ENCODE assay signal across 8 mouse cellular contexts in genomic region chr4:139379719-139380118, GRCm38 (mm10). TPM values are rescaled to one million over a fixed set of nuclear protein-coding genes. Genes with fewer than 3 reads are reported as not detected.
DNase-seq lines count a peak whose midpoint lies in the region; ATAC-seq and TF ChIP-seq lines count a peak whose summit lies in the region.

No protein-coding gene starts in this region.

- no peaks in the 10 kb centered on the region for H3K27me3 ChIP-seq in heart, embryonic 15.5 days
- no peaks in the 10 kb centered on the region for H3K27me3 ChIP-seq in forebrain, embryonic 11.5 days (ENCODE audit: control insufficient read depth, insufficient read depth, low read length)
- no peaks in the 10 kb centered on the region for H3K27me3 ChIP-seq in liver, embryonic 14.5 days (ENCODE audit: control insufficient read depth, insufficient read depth, low read length)

- peaks cover 23% of the 10 kb centered on the region for H3K4me1 ChIP-seq in heart, embryonic 15.5 days (replicated peaks)
- H3K4me1 ChIP-seq in ES-E14 (ENCODE audit: control insufficient read depth in 2 of 2, insufficient read depth in 2 of 2, low read length in 2 of 2, poor library complexity in 1 of 2), result peaks cover 0 to 2% of the 10 kb centered on the region in 2 experiments; a peak in 1 of 4 replicates
- no peaks in the 10 kb centered on the region; the same call in 1 of the 2 replicates for H3K4me1 ChIP-seq in forebrain, embryonic 11.5 days (replicated peaks; ENCODE audit: control insufficient read depth, insufficient read depth, low read length)
- peaks cover 16 to 19% of the 10 kb centered on the region in 2 experiments for H3K4me1 ChIP-seq in liver, embryonic 14.5 days (replicated peaks; ENCODE audit: control insufficient read depth in 2 of 2, insufficient read depth in 2 of 2, low read length in 1 of 2)

- in situ Hi-C loops in ES-E14 (cut with MboI; ENCODE audit: low sequenced_read_pairs in 2 of 2, unreplicated experiment in 2 of 2), result no loop called here

- H3K4me3 ChIP-seq in heart, embryonic 15.5 days, result peak overlapping the region; percentile 88
- peak overlapping the region; percentile 72 to 78 for H3K4me3 ChIP-seq in ES-E14 (ENCODE audit: insufficient read depth in 1 of 2, low read depth in 1 of 2, low read length in 2 of 2, poor library complexity in 1 of 2, severe bottlenecking in 1 of 2)
- peak overlapping the region; percentile 97 for H3K4me3 ChIP-seq in forebrain, embryonic 11.5 days (ENCODE audit: low read depth, low read length)
- H3K4me3 ChIP-seq in liver, embryonic 14.5 days (ENCODE audit: insufficient read depth in 1 of 2, low read depth in 2 of 2, low read length in 2 of 2), result peak overlapping the region; percentile 90 to 94

- peak overlapping the region; percentile 82 for H3K4me2 ChIP-seq in heart, embryonic 15.5 days
- H3K4me2 ChIP-seq in forebrain, embryonic 11.5 days (ENCODE audit: low read depth, low read length, severe bottlenecking), result peak overlapping the region; percentile 74
- peak overlapping the region; percentile 85 for H3K4me2 ChIP-seq in liver, embryonic 14.5 days (ENCODE audit: low read depth)

- H3K36me3 ChIP-seq in heart, embryonic 15.5 days, result peaks cover 24% of the 10 kb centered on the region
- peaks cover 19% of the 10 kb centered on the region for H3K36me3 ChIP-seq in ES-E14 (ENCODE audit: control insufficient read depth, insufficient read depth, low read length, poor library complexity, severe bottlenecking)
- no peaks in the 10 kb centered on the region; the same call in 1 of the 2 replicates for H3K36me3 ChIP-seq in forebrain, embryonic 11.5 days (ENCODE audit: control insufficient read depth, insufficient read depth, low read length)
- H3K36me3 ChIP-seq in liver, embryonic 14.5 days (replicated peaks; ENCODE audit: control insufficient read depth, insufficient read depth, low read depth), result peaks cover 15% of the 10 kb centered on the region

- TF ChIP-seq CTCF in liver, embryonic 14.5 days (IDR thresholded peaks at IDR 0.05; ENCODE audit: low read depth), result no peak

- H3K27ac ChIP-seq in heart, embryonic 15.5 days, result peak overlapping the region; percentile 85
- H3K27ac ChIP-seq in ES-E14 (ENCODE audit: insufficient read depth, low read depth, low read length, poor library complexity, severe bottlenecking), result peak overlapping the region; percentile 72; the same call in 1 of the 2 replicates
- H3K27ac ChIP-seq in forebrain, embryonic 11.5 days (ENCODE audit: low read depth, low read length), result peak overlapping the region; percentile 66; the same call in 1 of the 2 replicates
- peak overlapping the region; percentile 78 for H3K27ac ChIP-seq in liver, embryonic 14.5 days

- H3K9me3 ChIP-seq in heart, embryonic 15.5 days (replicated peaks), result no peaks in the 10 kb centered on the region
- H3K9me3 ChIP-seq in ES-E14 (ENCODE audit: control insufficient read depth, insufficient read depth, low read depth, low read length), result no peaks in the 10 kb centered on the region
- H3K9me3 ChIP-seq in forebrain, embryonic 11.5 days (ENCODE audit: control insufficient read depth, low read length), result no peaks in the 10 kb centered on the region
- H3K9me3 ChIP-seq in liver, embryonic 14.5 days (ENCODE audit: control insufficient read depth, low read length), result no peaks in the 10 kb centered on the region

- no peak for DNase-seq in heart, adult 11 months
- DNase-seq in ES-E14 (ENCODE audit: low read depth, low spot score), result no peak
- no peak for DNase-seq in forebrain, embryonic 11.5 days (ENCODE audit: low spot score)
- no peak for DNase-seq in liver, embryonic 14.5 days (ENCODE audit: low read depth in 3 of 3, low spot score in 3 of 3)
- DNase-seq in left cerebral cortex, adult 8-10 months (ENCODE audit: low spot score in 2 of 2), result no peak
- no peak for DNase-seq in left cerebral cortex, adult 11 months (ENCODE audit: low spot score)
- DNase-seq in cerebellum, postnatal 25 days, result no peak

- no peak for TF ChIP-seq EP300 in liver, embryonic 14.5 days (IDR thresholded peaks at IDR 0.05; ENCODE audit: low read depth)

- H3K9ac ChIP-seq in heart, embryonic 15.5 days, result peak overlapping the region; percentile 83
- H3K9ac ChIP-seq in ES-E14 (ENCODE audit: insufficient read depth, low read depth, low read length, poor library complexity, severe bottlenecking), result peak overlapping the region; percentile 92
- peak overlapping the region; percentile 88 for H3K9ac ChIP-seq in forebrain, embryonic 11.5 days (ENCODE audit: low read length)
- H3K9ac ChIP-seq in liver, embryonic 14.5 days (replicated peaks), result peak overlapping the region; percentile 89

- 12% methylated on average over 8 of the region's 8 CpGs for WGBS in heart, embryonic 15.5 days
- 15% methylated on average over 8 of the region's 8 CpGs for WGBS in forebrain, embryonic 11.5 days
- 6% methylated on average over 8 of the region's 8 CpGs for WGBS in liver, embryonic 14.5 days (ENCODE audit: insufficient replicate concordance)

- ATAC-seq in heart, embryonic 15.5 days (replicated peaks; ENCODE audit: insufficient number of reproducible peaks, insufficient read depth, low FRiP score, low read depth), result no peak
- ATAC-seq in forebrain, embryonic 11.5 days (replicated peaks; ENCODE audit: low FRiP score), result no peak; the same call in 1 of the 2 replicates
- no peak for ATAC-seq in liver, embryonic 14.5 days (ENCODE audit: insufficient read depth)

TF ChIP-seq in ES-E14, 5 proteins besides CTCF, POLR2A, EP300 and RAD21:
- no peak for TF ChIP-seq CHD2 (IDR thresholded peaks at IDR 0.05; ENCODE audit: low read depth, low read length)
- no peak for TF ChIP-seq MAFK (IDR thresholded peaks at IDR 0.05; ENCODE audit: insufficient read depth, low read depth, low read length)
- TF ChIP-seq HCFC1 (IDR thresholded peaks at IDR 0.05; ENCODE audit: borderline replicate concordance, insufficient read depth, low read length), result no peak
- no peak for TF ChIP-seq ZC3H11A (IDR thresholded peaks at IDR 0.05; ENCODE audit: borderline replicate concordance, low read depth, low read length)
- TF ChIP-seq ZNF384 (IDR thresholded peaks at IDR 0.05; ENCODE audit: low read depth, low read length), result no peak

RNA-seq across cellular contexts. Expression of gene Ubr4, which starts 27.3 kb away (rescaled TPM):
- 49.1 and 65.6 TPM in 2 replicates for polyA plus RNA-seq in heart, embryonic 15.5 days (2015; fragmentation: Nextera tagmentation; extraction: Ambion mirVana)
- total RNA-seq in ES-E14 (2012; rRNA removed), result 199 and 224 TPM in 2 replicates
- polyA plus RNA-seq in forebrain, embryonic 11.5 days (2014; fragmentation: Nextera tagmentation; extraction: Ambion mirVana), result 100 and 106 TPM in 2 replicates
- 55.5 and 58.9 TPM in 2 replicates for polyA plus RNA-seq in liver, embryonic 14.5 days (2012; rRNA removed)
- 34.0 and 38.9 TPM in 2 replicates for polyA plus RNA-seq in liver, embryonic 14.5 days (2014; fragmentation: Nextera tagmentation; extraction: Ambion mirVana)
- total RNA-seq in left cerebral cortex, adult 8-10 months (2022), result 100 to 1,000 TPM; 149 to 211 (median 162) TPM

RNA-seq across cellular contexts. Expression of gene Emc1, which starts 27.3 kb away (rescaled TPM):
- polyA plus RNA-seq in heart, embryonic 15.5 days (2015; fragmentation: Nextera tagmentation; extraction: Ambion mirVana), result 35.4 and 40.1 TPM in 2 replicates
- total RNA-seq in ES-E14 (2012; rRNA removed), result 88.0 and 136 TPM in 2 replicates
- 30.2 and 31.9 TPM in 2 replicates for polyA plus RNA-seq in forebrain, embryonic 11.5 days (2014; fragmentation: Nextera tagmentation; extraction: Ambion mirVana)
- 9.4 and 10.6 TPM in 2 replicates for polyA plus RNA-seq in liver, embryonic 14.5 days (2012; rRNA removed)
- polyA plus RNA-seq in liver, embryonic 14.5 days (2014; fragmentation: Nextera tagmentation; extraction: Ambion mirVana), result 5.3 and 6.5 TPM in 2 replicates
- 10 to 100 TPM; 89.4 to 92.6 (median 91.1) TPM for total RNA-seq in left cerebral cortex, adult 8-10 months (2022)

RNA-seq across cellular contexts. Expression of gene Mrto4, which starts 27.3 kb away (rescaled TPM):
- polyA plus RNA-seq in heart, embryonic 15.5 days (2015; fragmentation: Nextera tagmentation; extraction: Ambion mirVana), result 59.4 and 78.8 TPM in 2 replicates
- 290 and 318 TPM in 2 replicates for total RNA-seq in ES-E14 (2012; rRNA removed)
- polyA plus RNA-seq in forebrain, embryonic 11.5 days (2014; fragmentation: Nextera tagmentation; extraction: Ambion mirVana), result 131 and 138 TPM in 2 replicates
- polyA plus RNA-seq in liver, embryonic 14.5 days (2012; rRNA removed), result 37.3 and 57.9 TPM in 2 replicates
- polyA plus RNA-seq in liver, embryonic 14.5 days (2014; fragmentation: Nextera tagmentation; extraction: Ambion mirVana), result 86.7 and 89.3 TPM in 2 replicates
- total RNA-seq in left cerebral cortex, adult 8-10 months (2022), result 10 to 100 TPM; 43.2 to 54.3 (median 49.8) TPM
